Mouse (Mus musculus): Measurements from ENCODE around the gene 4933411K16Rik.
"Not testable (repeated sequence)": the region's sequence is repeated elsewhere in the genome, so short reads cannot be mapped to it uniquely, and the experiment has no call there.

The 4933411K16Rik gene

DNA sequence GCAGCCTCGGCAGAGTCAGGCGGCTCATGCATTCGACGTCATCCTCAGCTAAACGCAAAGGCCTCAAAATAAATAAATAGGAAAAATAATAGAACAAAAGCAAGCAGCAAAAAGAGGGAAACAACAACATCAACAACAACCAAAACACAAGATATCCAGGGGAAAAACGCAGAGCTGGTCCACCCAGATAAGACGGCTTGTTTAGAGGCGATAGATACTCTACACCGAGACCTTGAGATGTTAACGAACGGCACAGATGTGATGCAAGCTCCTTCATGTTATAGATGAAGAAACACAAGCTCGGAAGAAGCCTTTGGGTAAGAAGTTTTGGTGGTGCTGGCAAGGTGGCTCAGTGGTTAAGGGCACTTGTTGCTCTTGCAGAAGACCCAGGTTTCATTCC lies 27.0 kb downstream of the 4933411K16Rik start:
- DNase-seq: no peak

- no peak for DNase-seq
These were observed 27.9 kb downstream of the 4933411K16Rik start for GRCm38 (mm10) chr19:42079950-42080349.

- DNase-seq: no peak
These were observed 28.4 kb downstream of the 4933411K16Rik start for GRCm38 (mm10) chr19:42080469-42080868.

- not testable (repeated sequence) for DNase-seq
These were observed 29.6 kb downstream of the 4933411K16Rik start for GRCm38 (mm10) chr19:42081613-42082012.

GRCm38 (mm10) chr19:42085690-42086089 lies 33.6 kb downstream of the 4933411K16Rik start:
- DNase-seq: no peak

GRCm38 (mm10) chr19:42086166-42086565 lies 34.1 kb downstream of the 4933411K16Rik start, which contains the start of gene Morn4:
Morn4 (minus strand) TSS chr19:42086357.
- peak; percentile 95 for DNase-seq

GRCm38 (mm10) chr19:42089103-42089747 lies 37.2 kb downstream of the 4933411K16Rik start:
- DNase-seq: peak; percentile 69

DNA sequence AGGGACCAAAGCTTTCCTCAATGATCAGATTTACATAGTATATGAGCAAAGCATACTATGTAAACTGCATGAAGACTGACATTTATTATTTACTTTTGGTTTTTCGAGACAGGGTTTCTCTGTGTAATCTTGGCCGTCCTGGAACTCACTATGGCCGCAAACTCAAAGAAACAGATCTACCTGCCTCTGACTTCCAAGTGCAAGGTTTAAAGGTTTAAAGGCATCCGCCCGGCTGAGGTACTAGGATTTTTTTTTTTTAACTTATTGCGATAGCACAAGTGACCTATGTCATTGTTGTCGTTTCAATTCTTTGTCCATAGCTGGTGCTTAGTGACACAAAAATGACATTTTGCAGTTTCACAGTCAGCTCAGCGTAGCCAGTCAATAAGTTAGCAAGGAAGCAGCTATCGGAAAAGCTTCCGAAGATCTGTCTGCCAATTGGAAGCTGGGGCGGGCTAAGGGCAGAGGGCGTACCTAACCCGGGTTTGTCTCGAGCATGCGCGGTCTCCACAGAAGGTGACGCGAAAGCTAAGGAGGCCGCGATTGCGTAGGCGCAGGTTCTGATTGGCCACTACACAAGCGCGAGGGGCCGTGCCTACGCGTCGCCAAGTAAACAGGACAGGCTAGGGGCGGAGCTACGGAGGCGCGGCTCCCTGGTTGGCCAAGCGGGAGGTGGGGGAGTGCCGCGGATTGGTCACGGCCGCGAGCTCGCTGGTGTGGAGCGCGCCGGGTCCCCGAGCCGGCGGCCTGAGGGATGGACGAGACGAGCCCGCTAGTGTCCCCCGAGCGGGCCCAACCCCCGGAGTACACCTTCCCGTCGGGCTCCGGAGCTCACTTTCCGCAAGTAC lies 37.9 kb downstream of the 4933411K16Rik start, which contains the start of gene Pi4k2a:
Gene Pi4k2a, plus strand, starts transcription at position 723 of the 848 bp plus-strand sequence.
- DNase-seq: peak; percentile 100

GRCm38 (mm10) chr19:42090637-42091141 lies 38.6 kb downstream of the 4933411K16Rik start:
- DNase-seq: no peak

- DNase-seq: no peak
These were observed 47.4 kb downstream of the 4933411K16Rik start for GRCm38 (mm10) chr19:42099406-42099805.
